Mouse (Mus musculus) layer of hippocampus, postnatal 14 days (tissue): ENCODE measurements around the gene Pla2g6. TPM values are rescaled to one million over a fixed set of nuclear protein-coding genes. Genes with fewer than 3 reads are reported as not detected.

Experiments used
- DNase-seq, 2 experiments: peaks; one replicate each; pipeline ENCODE4 v3.0.0; 2021 to 2022; ENCODE audit warnings: low spot score in 2 of 2, mixed read lengths in 1 of 2
- total RNA-seq, 2 experiments: library from RNA; stranded (reverse); gene quantifications; 2 replicates each; pipeline ENCODE4 v1.2.3; 2021

Gene Pla2g6
- total RNA-seq, 2 experiments from 2014 or later = 18.5 to 22.3 TPM

GRCm38 (mm10) chr15:79351331-79351767, 23.2 kb upstream of the Pla2g6 start:
- DNase-seq = no peak

- DNase-seq = no peak
Measured at GRCm38 (mm10) chr15:79350866-79351265, 22.7 kb upstream of the Pla2g6 start.

- DNase-seq = no peak
Measured at GRCm38 (mm10) chr15:79348651-79349050, 20.5 kb upstream of the Pla2g6 start.

- peak in 1 of 2 experiments; percentile 33 for DNase-seq
Measured at GRCm38 (mm10) chr15:79347845-79348506, 19.8 kb upstream of the Pla2g6 start.

- peak; percentile 88 to 92 for DNase-seq
Measured at GRCm38 (mm10) chr15:79347165-79347844, 19.1 kb upstream of the Pla2g6 start.

GRCm38 (mm10) chr15:79346051-79346793, 18.0 kb upstream of the Pla2g6 start, which contains the start of gene Maff:
Gene Maff, plus strand, starts transcription at chr15:79346621.
- no peak for DNase-seq

GRCm38 (mm10) chr15:79344627-79345026, 16.4 kb upstream of the Pla2g6 start:
- no peak for DNase-seq

GRCm38 (mm10) chr15:79342641-79343337, 14.6 kb upstream of the Pla2g6 start:
- DNase-seq = no peak

GRCm38 (mm10) chr15:79338978-79339377, 10.8 kb upstream of the Pla2g6 start:
- no peak for DNase-seq

GRCm38 (mm10) chr15:79335061-79335655, 7.0 kb upstream of the Pla2g6 start:
- no peak for DNase-seq

GRCm38 (mm10) chr15:79333409-79333808, 5.2 kb upstream of the Pla2g6 start:
- no peak for DNase-seq

GRCm38 (mm10) chr15:79330521-79330920, 2.3 kb upstream of the Pla2g6 start:
- no peak for DNase-seq

- no peak for DNase-seq
Measured at GRCm38 (mm10) chr15:79329979-79330363, 1.8 kb upstream of the Pla2g6 start.

- DNase-seq = no peak
Measured at GRCm38 (mm10) chr15:79329346-79329978, 1.3 kb upstream of the Pla2g6 start.

- DNase-seq = no peak
Measured at GRCm38 (mm10) chr15:79328939-79329275, 717 bp upstream of the Pla2g6 start.

GRCm38 (mm10) chr15:79326971-79327961, 924 bp downstream of the Pla2g6 start:
- DNase-seq = peak; percentile 52 to 54

- DNase-seq = no peak
Measured at GRCm38 (mm10) chr15:79326264-79326663, 1.9 kb downstream of the Pla2g6 start.

GRCm38 (mm10) chr15:79325742-79326141, 2.4 kb downstream of the Pla2g6 start:
- no peak for DNase-seq

GRCm38 (mm10) chr15:79324373-79324772, 3.8 kb downstream of the Pla2g6 start:
- DNase-seq = no peak
